Mouse (Mus musculus) E14TG2a.4 (cell line): ENCODE data around the gene Rnf217.

Experiments
- H3K27me3 ChIP-seq: 2 replicates; pipeline ENCODE4 v1.6.1; 2014; ENCODE audit warnings: low read length, control low read depth; ENCODE audit not compliant: insufficient read depth
- H3K36me3 ChIP-seq: 2 replicates; pipeline ENCODE4 v1.6.1; 2014; ENCODE audit warnings: low read length, control low read depth; ENCODE audit not compliant: insufficient read depth
- H3K4me1 ChIP-seq: replicated peaks from 2 replicates; pipeline ENCODE4 v1.6.1; 2014; ENCODE audit warnings: low read depth, low read length, control low read depth
- H3K4me3 ChIP-seq: replicated peaks from 2 replicates; pipeline ENCODE4 v1.5.1; 2014; ENCODE audit warnings: mild to moderate bottlenecking, low read length
- H3K9me3 ChIP-seq: 2 replicates; pipeline ENCODE4 v1.6.1; 2014; ENCODE audit warnings: low read length, control low read depth
- CTCF ChIP-seq: conservative IDR thresholded peaks from 2 replicates; pipeline ENCODE4 v1.5.1; 2014; ENCODE audit warnings: low read length
- NANOG ChIP-seq: IDR thresholded peaks from 2 replicates; pipeline ENCODE4 v1.6.1; 2014; ENCODE audit warnings: borderline replicate concordance, low read length, mixed read lengths
- POU5F1 ChIP-seq: IDR thresholded peaks from 2 replicates; pipeline ENCODE4 v1.6.1; 2014; ENCODE audit warnings: low read length, borderline replicate concordance

The Rnf217 gene

GRCm38 (mm10) chr10:31532782-31533181, 76.2 kb downstream of the Rnf217 start:
- Histone ChIP-seq H3K4me1 (peaks cover 14% of the 10 kb centered on the region), H3K36me3 (no peaks in the 10 kb centered on the region), H3K27me3 (no peaks in the 10 kb centered on the region), H3K9me3 (no peaks in the 10 kb centered on the region), H3K4me3 (no peak overlapping the region)
- TF ChIP-seq NANOG: no peak

DNA sequence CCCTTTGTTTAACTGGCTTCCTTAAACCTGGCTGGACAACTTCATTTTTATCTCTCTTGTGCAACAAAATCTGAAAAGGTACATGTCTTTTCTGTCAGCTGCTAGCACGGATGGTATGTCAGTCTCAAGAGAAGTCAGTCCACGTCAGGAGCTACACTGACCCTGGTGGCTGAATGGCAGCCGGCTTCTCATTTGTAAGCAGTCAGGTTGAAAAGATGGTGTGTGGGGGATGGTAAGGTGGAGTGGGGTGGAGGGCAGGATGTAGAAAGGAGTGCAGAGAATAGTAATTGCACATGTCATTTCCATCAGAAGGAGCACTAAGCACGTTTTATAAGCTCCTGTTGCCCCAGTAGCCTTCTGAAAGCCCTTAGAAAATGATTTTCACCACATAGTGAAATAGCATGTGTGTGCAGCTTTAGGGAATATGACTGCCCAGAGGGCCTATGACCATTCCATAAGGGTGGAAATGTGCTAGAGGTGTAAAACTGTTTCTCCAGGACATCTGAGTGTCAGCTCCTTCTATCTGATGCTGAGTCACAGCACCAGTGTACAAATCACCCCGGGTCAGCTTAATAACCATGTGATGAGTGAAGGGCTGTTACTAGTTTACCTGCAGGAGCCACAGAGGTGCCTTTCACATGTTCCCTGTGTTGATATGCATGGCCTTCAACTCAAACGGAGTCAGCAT, 80.5 kb downstream of the Rnf217 start:
- H3K4me3 ChIP-seq: no peak overlapping the region
- H3K4me1 ChIP-seq: peaks cover 9% of the 10 kb centered on the region
- H3K27me3 ChIP-seq: no peaks in the 10 kb centered on the region
- H3K9me3 ChIP-seq: no peaks in the 10 kb centered on the region
- TF ChIP-seq POU5F1 (no peak), CTCF (no peak), NANOG (no peak)
- no peaks in the 10 kb centered on the region for H3K36me3 ChIP-seq

GRCm38 (mm10) chr10:31525705-31526104, 83.3 kb downstream of the Rnf217 start:
- Histone ChIP-seq H3K9me3 (no peaks in the 10 kb centered on the region), H3K4me3 (no peak overlapping the region), H3K36me3 (no peaks in the 10 kb centered on the region), H3K4me1 (peaks cover 5% of the 10 kb centered on the region; the same call in 1 of the 2 replicates), H3K27me3 (no peaks in the 10 kb centered on the region)
- no peak for TF ChIP-seq POU5F1
- no peak for TF ChIP-seq CTCF
- no peak for TF ChIP-seq NANOG

- Histone ChIP-seq H3K9me3 (no peaks in the 10 kb centered on the region), H3K27me3 (no peaks in the 10 kb centered on the region), H3K36me3 (no peaks in the 10 kb centered on the region), H3K4me3 (no peak overlapping the region), H3K4me1 (no peaks in the 10 kb centered on the region)
- TF ChIP-seq CTCF (peak; percentile 27; the same call in 1 of the 2 replicates), POU5F1 (no peak)
Observed at GRCm38 (mm10) chr10:31519420-31519819, 89.6 kb downstream of the Rnf217 start.

DNA sequence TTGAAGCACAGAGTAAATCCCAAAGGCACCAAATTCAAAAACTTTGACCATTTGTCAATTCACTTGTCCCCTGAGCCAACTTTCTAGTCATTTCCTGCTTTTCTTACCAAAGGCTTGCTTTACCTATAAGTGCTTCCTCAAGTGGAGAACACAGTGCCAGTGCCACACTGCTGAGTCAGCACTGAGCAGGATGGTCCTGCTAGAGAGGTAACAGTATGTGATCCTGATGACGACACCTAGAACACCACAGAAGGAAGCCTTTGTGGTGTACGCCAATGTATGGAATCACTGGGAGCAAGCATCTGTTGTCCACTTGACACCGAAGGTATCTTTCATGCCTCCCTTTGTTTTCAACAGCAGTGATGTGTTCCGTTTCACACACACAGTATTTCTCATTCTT, 90.8 kb downstream of the Rnf217 start:
- no peaks in the 10 kb centered on the region for H3K9me3 ChIP-seq
- no peak for TF ChIP-seq POU5F1
- TF ChIP-seq NANOG: no peak
- TF ChIP-seq CTCF: no peak
- H3K36me3 ChIP-seq: no peaks in the 10 kb centered on the region
- no peaks in the 10 kb centered on the region for H3K4me1 ChIP-seq
- no peak overlapping the region for H3K4me3 ChIP-seq
- no peaks in the 10 kb centered on the region for H3K27me3 ChIP-seq

DNA sequence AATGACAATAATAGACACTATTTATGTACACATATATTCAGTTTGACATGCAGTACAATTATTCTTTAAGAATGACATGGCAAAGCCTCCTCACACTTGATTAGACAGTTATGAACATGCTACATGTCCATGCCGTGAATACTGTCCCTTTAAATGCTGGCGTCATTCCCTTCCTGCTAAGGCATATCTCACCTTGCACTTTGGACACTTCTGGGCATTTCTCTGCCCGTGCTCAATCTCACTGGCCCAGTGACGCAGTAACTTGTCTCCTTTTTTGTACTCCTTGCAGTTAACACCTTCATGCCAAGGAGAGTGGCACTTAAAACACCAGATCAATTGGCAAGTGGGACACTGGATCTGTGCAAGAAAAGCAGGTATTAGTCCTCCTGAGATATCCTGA, 91.8 kb downstream of the Rnf217 start:
- Histone ChIP-seq H3K9me3 (no peaks in the 10 kb centered on the region), H3K4me1 (no peaks in the 10 kb centered on the region), H3K36me3 (no peaks in the 10 kb centered on the region), H3K4me3 (no peak overlapping the region), H3K27me3 (no peaks in the 10 kb centered on the region)
- no peak for TF ChIP-seq CTCF
- TF ChIP-seq POU5F1: no peak
- TF ChIP-seq NANOG: no peak

DNA sequence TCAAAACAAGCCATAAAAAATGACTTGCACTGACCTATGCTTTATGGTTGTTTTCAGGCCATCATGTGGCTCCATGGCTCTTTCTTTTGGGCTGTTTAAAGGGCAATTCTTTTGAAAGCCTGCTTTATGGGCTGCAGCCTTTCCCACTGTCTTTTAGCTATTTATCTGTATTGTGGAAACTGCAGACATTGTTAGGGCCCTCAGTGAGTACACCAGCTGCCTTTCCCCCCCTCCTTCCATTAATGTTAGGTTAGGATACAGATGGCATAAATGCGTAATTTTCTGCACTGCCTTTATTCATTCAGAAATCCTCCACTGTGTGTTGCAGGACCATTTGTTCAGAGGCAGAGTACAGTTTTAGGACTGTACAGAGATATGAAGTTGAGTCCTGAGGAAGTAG, 93.1 kb downstream of the Rnf217 start:
- Histone ChIP-seq H3K4me1 (no peaks in the 10 kb centered on the region), H3K4me3 (no peak overlapping the region), H3K9me3 (no peaks in the 10 kb centered on the region), H3K27me3 (no peaks in the 10 kb centered on the region), H3K36me3 (no peaks in the 10 kb centered on the region)
- TF ChIP-seq NANOG (no peak), POU5F1 (no peak), CTCF (no peak)

GRCm38 (mm10) chr10:31504134-31504551, 104.8 kb downstream of the Rnf217 start:
- Histone ChIP-seq H3K27me3 (no peaks in the 10 kb centered on the region), H3K9me3 (no peaks in the 10 kb centered on the region), H3K4me1 (no peaks in the 10 kb centered on the region), H3K36me3 (no peaks in the 10 kb centered on the region), H3K4me3 (no peak overlapping the region)
- no peak for TF ChIP-seq NANOG

- no peaks in the 10 kb centered on the region for H3K4me1 ChIP-seq
- no peaks in the 10 kb centered on the region for H3K36me3 ChIP-seq
- no peak overlapping the region for H3K4me3 ChIP-seq
- no peaks in the 10 kb centered on the region for H3K9me3 ChIP-seq
- TF ChIP-seq NANOG (no peak), CTCF (no peak), POU5F1 (no peak)
- no peaks in the 10 kb centered on the region for H3K27me3 ChIP-seq
Observed at GRCm38 (mm10) chr10:31503542-31504133, 105.3 kb downstream of the Rnf217 start.
